Mouse (Mus musculus) ES-Bruce4 (cell line): ENCODE data around the gene Clpb. TPM values are rescaled to one million over a fixed set of nuclear protein-coding genes. Genes with fewer than 3 reads are reported as not detected.

Experiments used
- H3K27ac ChIP-seq: 2 replicates; pipeline ENCODE4 v1.5.1; 2012; ENCODE audit warnings: low read length, inconsistent platforms; ENCODE audit not compliant: insufficient read depth
- H3K27me3 ChIP-seq: 2 replicates; pipeline ENCODE4 v1.6.1; 2012; ENCODE audit warnings: mild to moderate bottlenecking, low read length, inconsistent platforms; ENCODE audit not compliant: control insufficient read depth, poor library complexity, insufficient read depth, severe bottlenecking
- H3K36me3 ChIP-seq: 2 replicates; pipeline ENCODE4 v1.6.1; 2012; ENCODE audit warnings: inconsistent platforms, mild to moderate bottlenecking, low read length, moderate library complexity; ENCODE audit not compliant: control insufficient read depth, poor library complexity, insufficient read depth, severe bottlenecking
- H3K4me1 ChIP-seq: one replicate; pipeline ENCODE4 v1.8.1; 2011; ENCODE audit warnings: low read length; ENCODE audit not compliant: control insufficient read depth, insufficient read depth
- H3K4me3 ChIP-seq: 2 replicates; pipeline ENCODE4 v1.5.1; 2011; ENCODE audit warnings: low read depth, mild to moderate bottlenecking, low read length
- H3K9ac ChIP-seq: 2 replicates; pipeline ENCODE4 v1.6.1; 2012; ENCODE audit warnings: low read depth, mild to moderate bottlenecking, inconsistent platforms; ENCODE audit not compliant: poor library complexity, severe bottlenecking
- H3K9me3 ChIP-seq: replicated peaks from 2 replicates; pipeline ENCODE4 v1.6.1; 2012; ENCODE audit warnings: mild to moderate bottlenecking, low read length, inconsistent platforms; ENCODE audit not compliant: control insufficient read depth, poor library complexity, insufficient read depth, severe bottlenecking
- CTCF ChIP-seq: IDR thresholded peaks from one replicate; pipeline ENCODE4 v1.8.1; 2011; ENCODE audit warnings: low read depth, low read length
- EP300 ChIP-seq: IDR thresholded peaks from 2 replicates; pipeline ENCODE4 v1.6.1; 2011; ENCODE audit warnings: low read depth, low read length; ENCODE audit not compliant: insufficient read depth
- POLR2A ChIP-seq: IDR thresholded peaks from one replicate; pipeline ENCODE4 v1.8.1; 2011; ENCODE audit warnings: low read length; ENCODE audit not compliant: insufficient read depth
- polyA plus RNA-seq: library from polyadenylated mRNA; stranded (reverse); fragments of >200 nt; gene quantifications from 2 replicates; pipeline ENCODE4 v1.2.4, GENCODE M21; 2011; ENCODE audit warnings: low read depth; ENCODE audit not compliant: missing spikeins, insufficient read depth, insufficient read length

Clpb gene
- polyA plus RNA-seq, 1 experiment: 58.9 TPM

DNA sequence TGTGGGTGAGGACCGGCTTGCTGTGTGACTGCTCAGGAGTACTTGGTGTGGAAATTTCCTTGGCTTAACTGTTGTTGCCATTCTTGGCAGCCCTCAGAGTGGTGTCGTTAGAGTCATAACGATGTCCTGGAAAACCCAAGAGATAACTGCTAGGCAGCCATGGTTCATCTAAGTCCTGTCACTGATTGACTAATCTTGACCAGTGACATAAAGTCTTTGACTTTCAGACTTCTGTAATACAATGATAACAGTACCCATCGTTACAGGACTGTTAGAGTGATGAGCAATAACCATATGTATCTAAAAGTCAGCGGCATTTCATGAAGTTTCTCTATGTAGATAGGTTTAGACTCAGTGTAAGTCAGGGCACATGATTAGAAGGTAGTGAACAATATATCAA is 46.8 kb downstream of the Clpb start:
- TF ChIP-seq CTCF (no peak), POLR2A (no peak), EP300 (no peak)
- Histone ChIP-seq H3K4me3 (no peak overlapping the region), H3K27me3 (no peaks in the 10 kb centered on the region), H3K27ac (no peak overlapping the region), H3K36me3 (peaks cover 11% of the 10 kb centered on the region), H3K4me1 (no peaks in the 10 kb centered on the region), H3K9ac (no peak overlapping the region), H3K9me3 (no peaks in the 10 kb centered on the region)

DNA sequence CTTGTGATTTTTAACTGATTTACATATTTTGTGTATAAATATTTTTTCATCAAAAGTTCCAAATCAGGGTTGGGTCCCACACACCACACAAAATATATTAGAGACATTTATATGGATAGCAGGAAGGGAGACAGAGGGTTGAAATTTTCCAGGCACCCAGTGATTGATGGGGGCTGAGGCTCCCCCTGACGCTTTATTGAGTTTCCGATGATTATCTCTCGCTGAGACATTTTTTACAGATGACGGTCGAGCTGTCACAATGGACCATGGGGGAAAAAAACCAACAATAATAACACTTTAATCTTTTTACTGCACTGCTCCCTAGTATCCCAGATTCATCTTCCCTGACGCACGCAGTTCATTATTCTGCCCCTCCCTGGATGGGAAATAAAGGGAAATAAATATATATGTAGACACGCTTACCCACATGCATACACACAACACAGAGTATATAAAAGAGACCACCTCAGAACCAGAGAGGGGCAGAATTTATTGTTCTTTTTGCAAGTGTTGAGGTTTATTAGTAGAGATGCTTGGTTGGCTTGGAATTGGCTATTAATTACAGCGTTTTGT is 50.5 kb downstream of the Clpb start:
- no peak overlapping the region for H3K27ac ChIP-seq
- H3K27me3 ChIP-seq: no peaks in the 10 kb centered on the region
- H3K9ac ChIP-seq: no peak overlapping the region
- H3K4me1 ChIP-seq: no peaks in the 10 kb centered on the region
- H3K36me3 ChIP-seq: no peaks in the 10 kb centered on the region; the same call in 1 of the 2 replicates
- no peak for TF ChIP-seq POLR2A
- TF ChIP-seq CTCF: no peak
- no peak for TF ChIP-seq EP300
- no peaks in the 10 kb centered on the region for H3K9me3 ChIP-seq
- no peak overlapping the region for H3K4me3 ChIP-seq

DNA sequence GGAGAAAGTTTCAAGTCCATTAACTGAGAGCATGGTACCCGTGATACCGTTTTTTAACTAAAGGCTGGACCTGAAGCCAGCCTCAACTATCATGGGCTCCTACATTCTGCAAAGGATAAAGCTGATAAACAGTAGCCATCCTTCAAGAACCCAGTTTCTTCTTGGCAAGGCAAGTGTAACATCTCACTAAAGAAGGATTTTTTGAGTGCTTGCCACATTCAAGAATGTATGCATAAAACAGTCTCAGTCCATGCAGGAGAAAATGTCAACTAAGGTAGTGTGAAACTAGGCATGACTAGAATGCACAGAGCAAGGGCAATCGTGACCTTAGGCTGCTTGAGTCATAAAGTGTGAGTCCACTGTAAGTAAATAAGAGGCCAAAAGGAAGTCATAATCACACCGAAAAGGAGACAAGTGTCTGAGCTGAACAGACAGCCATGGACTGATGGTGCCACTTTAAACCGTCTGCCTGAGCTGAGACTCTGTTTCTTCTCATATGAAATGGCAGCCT is 51.7 kb downstream of the Clpb start:
- TF ChIP-seq EP300 (no peak), POLR2A (no peak), CTCF (no peak)
- H3K4me3 ChIP-seq: no peak overlapping the region

DNA sequence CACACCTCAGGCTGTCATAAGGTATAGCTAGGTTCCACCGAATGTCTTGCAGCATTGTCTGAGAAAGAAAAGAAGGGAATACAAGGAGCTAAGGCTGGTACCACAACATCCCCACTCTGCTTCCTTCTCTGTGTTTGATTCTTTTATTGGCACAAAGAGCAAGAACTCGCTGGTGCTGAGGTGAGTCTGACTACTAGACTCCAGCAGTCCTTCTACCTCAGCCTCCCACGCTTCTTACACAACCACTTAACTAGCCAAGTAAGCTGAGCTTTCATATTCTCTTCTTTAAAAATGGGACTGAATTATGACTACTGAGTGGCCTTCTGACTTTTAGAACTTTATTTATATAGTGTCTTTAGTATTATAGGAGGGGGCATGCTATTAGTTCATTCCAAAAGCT is 56.9 kb downstream of the Clpb start:
- H3K4me3 ChIP-seq: no peak overlapping the region
- H3K36me3 ChIP-seq: no peaks in the 10 kb centered on the region
- no peaks in the 10 kb centered on the region for H3K27me3 ChIP-seq
- H3K9me3 ChIP-seq: no peaks in the 10 kb centered on the region
- no peak overlapping the region for H3K27ac ChIP-seq
- H3K4me1 ChIP-seq: no peaks in the 10 kb centered on the region
- H3K9ac ChIP-seq: no peak overlapping the region
- TF ChIP-seq POLR2A: no peak
- TF ChIP-seq CTCF: no peak
- TF ChIP-seq EP300: no peak

More for the DNA sequence above, 51.7 kb downstream of the Clpb start:
- H3K9me3 ChIP-seq: no peaks in the 10 kb centered on the region
- H3K4me1 ChIP-seq: no peaks in the 10 kb centered on the region
- H3K36me3 ChIP-seq: no peaks in the 10 kb centered on the region
- no peak overlapping the region for H3K27ac ChIP-seq
- H3K9ac ChIP-seq: no peak overlapping the region
- no peaks in the 10 kb centered on the region for H3K27me3 ChIP-seq

DNA sequence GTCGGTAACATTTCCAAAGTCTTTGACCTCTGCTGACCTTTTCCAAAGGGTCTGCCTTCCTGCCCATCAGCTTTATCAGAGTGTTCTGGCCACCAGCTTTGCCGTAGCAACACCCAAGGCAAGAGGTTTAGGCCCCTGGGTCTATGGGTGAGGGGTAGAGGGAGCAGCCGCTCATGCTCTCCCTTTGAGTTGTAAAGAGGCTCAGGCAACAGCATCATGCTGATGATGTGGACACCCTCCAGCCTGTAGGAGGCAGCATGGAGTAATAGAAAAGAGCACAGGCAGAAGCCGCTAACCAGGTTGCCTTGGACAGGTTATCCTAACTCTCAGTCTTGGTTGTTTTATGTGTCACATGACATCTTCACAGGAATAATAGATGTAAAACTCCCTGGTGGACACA is 61.6 kb downstream of the Clpb start:
- H3K27me3 ChIP-seq: no peaks in the 10 kb centered on the region

DNA sequence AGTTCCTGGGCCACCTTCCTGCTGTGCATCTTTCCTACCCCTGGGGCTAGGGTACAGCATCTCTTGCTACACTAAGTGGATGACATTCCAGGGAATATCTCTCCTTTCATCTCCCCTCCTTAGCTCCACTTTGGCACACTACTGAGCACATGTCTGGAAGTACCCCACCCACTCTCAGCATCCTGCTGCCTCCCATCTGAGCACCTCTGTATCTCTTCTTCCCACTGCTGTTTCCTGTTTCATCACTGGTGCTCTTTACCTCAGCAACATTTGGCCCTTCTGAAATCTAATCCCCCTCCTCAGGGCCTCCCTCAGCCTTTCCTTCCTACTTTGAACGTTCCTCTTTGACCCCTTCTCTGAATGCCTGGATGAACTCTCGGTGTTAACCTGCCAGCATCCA is 63.5 kb downstream of the Clpb start:
- no peaks in the 10 kb centered on the region for H3K27me3 ChIP-seq
- H3K27ac ChIP-seq: no peak overlapping the region
- no peaks in the 10 kb centered on the region for H3K36me3 ChIP-seq
- H3K9me3 ChIP-seq: no peaks in the 10 kb centered on the region
- no peak for TF ChIP-seq CTCF
- no peak for TF ChIP-seq POLR2A
- H3K9ac ChIP-seq: no peak overlapping the region
- no peak overlapping the region for H3K4me3 ChIP-seq
- H3K4me1 ChIP-seq: no peaks in the 10 kb centered on the region

More for the DNA sequence above, 61.6 kb downstream of the Clpb start:
- Histone ChIP-seq H3K4me3 (no peak overlapping the region), H3K9me3 (no peaks in the 10 kb centered on the region), H3K27ac (no peak overlapping the region), H3K9ac (no peak overlapping the region), H3K4me1 (no peaks in the 10 kb centered on the region), H3K36me3 (no peaks in the 10 kb centered on the region)
- TF ChIP-seq CTCF: peak; percentile 65
- no peak for TF ChIP-seq EP300
